Mouse (Mus musculus) layer of hippocampus, adult 9-10 months (tissue): ENCODE results near the gene Zan.

Source experiments
- DNase-seq: peaks from one replicate; pipeline ENCODE4 v3.0.0; 2022; ENCODE audit warnings: low spot score

Gene Zan

GRCm38 (mm10) chr5:137351058-137351380 is 125.8 kb downstream of the Zan start:
- DNase-seq = no peak

GRCm38 (mm10) chr5:137350205-137351057 is 126.4 kb downstream of the Zan start:
- no peak for DNase-seq

- DNase-seq = no peak
Observed at GRCm38 (mm10) chr5:137349384-137350204, 127.3 kb downstream of the Zan start, which contains the start of gene Ephb4. Gene Ephb4 (plus strand): TSS chr5:137350109.

- no peak for DNase-seq
Observed at GRCm38 (mm10) chr5:137348482-137349383, 128.1 kb downstream of the Zan start.

- DNase-seq = no peak
Observed at GRCm38 (mm10) chr5:137347856-137348255, 129.0 kb downstream of the Zan start.

GRCm38 (mm10) chr5:137346983-137347382 is 129.9 kb downstream of the Zan start:
- no peak for DNase-seq

- no peak for DNase-seq
Observed at GRCm38 (mm10) chr5:137346388-137346787, 130.5 kb downstream of the Zan start.

GRCm38 (mm10) chr5:137345821-137346220 is 131.0 kb downstream of the Zan start:
- DNase-seq = no peak

- no peak for DNase-seq
Observed at GRCm38 (mm10) chr5:137343869-137344268, 133.0 kb downstream of the Zan start.

- DNase-seq = no peak
Observed at GRCm38 (mm10) chr5:137343412-137343811, 133.5 kb downstream of the Zan start.

GRCm38 (mm10) chr5:137342407-137343012 is 134.4 kb downstream of the Zan start:
- no peak for DNase-seq

- DNase-seq = no peak
Observed at GRCm38 (mm10) chr5:137340222-137340621, 136.6 kb downstream of the Zan start.

- no peak for DNase-seq
Observed at GRCm38 (mm10) chr5:137339290-137339979, 137.4 kb downstream of the Zan start.

GRCm38 (mm10) chr5:137338663-137339289 is 138.1 kb downstream of the Zan start:
- DNase-seq = no peak

GRCm38 (mm10) chr5:137338256-137338655 is 138.6 kb downstream of the Zan start:
- peak; percentile 79 for DNase-seq

GRCm38 (mm10) chr5:137337190-137337589 is 139.7 kb downstream of the Zan start:
- DNase-seq = no peak

- no peak for DNase-seq
Observed at GRCm38 (mm10) chr5:137335066-137335465, 141.8 kb downstream of the Zan start.

GRCm38 (mm10) chr5:137334317-137334716 is 142.5 kb downstream of the Zan start:
- DNase-seq = no peak

- DNase-seq = peak; percentile 89
Observed at GRCm38 (mm10) chr5:137333512-137334174, 143.2 kb downstream of the Zan start, which contains the start of gene Slc12a9. Gene Slc12a9 (minus strand): TSS chr5:137333597.
